Mouse (Mus musculus) CD4-positive naive resting alpha-beta T cell, adult 57 days (primary cell): Measurements from ENCODE around the gene Gpatch2. TPM values are rescaled to one million over a fixed set of nuclear protein-coding genes. Genes with fewer than 3 reads are reported as not detected.

ENCODE experiments used
- total RNA-seq: library from RNA; stranded (reverse); gene quantifications from one replicate; pipeline ENCODE4 v1.2.4, GENCODE M21; 2023

The Gpatch2 gene
- total RNA-seq, result 26.4 TPM

DNA sequence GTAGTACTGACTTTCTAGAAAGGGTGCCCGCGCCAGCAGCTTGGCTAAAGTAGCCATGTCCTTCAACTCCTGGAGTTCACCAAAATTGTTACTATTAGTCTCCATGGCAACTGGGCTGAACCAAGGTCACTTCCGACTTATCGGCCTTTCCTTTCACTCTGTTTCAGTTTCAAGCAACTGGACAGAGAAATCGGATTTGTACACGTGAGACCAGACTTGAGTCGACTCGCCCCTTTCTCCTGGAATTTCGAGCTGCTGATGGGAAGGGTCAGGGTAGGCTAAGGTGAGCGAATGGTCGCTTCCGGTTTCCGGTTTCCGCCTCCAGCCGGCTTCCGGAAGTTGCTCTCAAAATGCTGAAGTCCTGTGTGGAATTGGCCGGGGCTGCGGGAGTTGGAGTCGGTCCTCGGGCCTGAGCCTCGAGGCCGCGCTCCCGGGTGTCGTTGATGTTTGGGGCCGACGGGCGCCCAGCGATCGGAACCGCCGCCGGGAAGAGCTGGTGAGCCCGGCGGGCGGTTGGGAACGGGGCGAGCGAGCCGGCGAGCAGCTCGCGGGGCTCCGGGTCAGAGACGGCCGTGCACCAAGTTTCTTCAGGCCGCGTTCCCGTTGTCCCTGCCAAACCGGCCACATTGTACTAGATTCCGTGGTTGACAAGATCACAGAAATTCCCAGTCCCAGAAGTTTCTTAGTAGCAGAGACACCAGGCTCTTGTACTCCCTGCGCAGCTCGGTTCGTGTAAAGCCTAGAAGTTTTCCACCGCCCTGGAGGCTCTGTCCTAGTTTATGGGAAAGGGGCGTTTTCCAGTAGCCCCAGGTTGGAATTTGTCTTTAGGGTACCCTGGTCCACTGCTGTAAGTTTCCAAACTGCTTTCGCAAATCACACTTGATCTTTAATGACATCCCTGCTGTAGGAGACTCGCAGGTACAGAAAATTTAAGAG is at the start of gene Gpatch2, which contains the start of gene Spata17:
Gene Gpatch2 (plus strand): TSS at position 328 of the 936 bp plus-strand sequence.
Gene Spata17 (minus strand): TSS at position 285 of the 936 bp plus-strand sequence.

Other genes starting within 250 kb of the Gpatch2 start
- not detected for gene D1Pas1, start 248.1 kb upstream of the Gpatch2 start, total RNA-seq
- not detected for gene Spata17, start within 50 bp of the Gpatch2 start, total RNA-seq